Mouse (Mus musculus) 3T3-L1 (cell line): ENCODE data around the gene Dnaaf3.

ENCODE experiments used
- DNase-seq: peaks from one replicate; pipeline ENCODE4 v3.0.0-alpha.2; 2015; ENCODE audit warnings: low read depth, low spot score

The Dnaaf3 gene

DNA sequence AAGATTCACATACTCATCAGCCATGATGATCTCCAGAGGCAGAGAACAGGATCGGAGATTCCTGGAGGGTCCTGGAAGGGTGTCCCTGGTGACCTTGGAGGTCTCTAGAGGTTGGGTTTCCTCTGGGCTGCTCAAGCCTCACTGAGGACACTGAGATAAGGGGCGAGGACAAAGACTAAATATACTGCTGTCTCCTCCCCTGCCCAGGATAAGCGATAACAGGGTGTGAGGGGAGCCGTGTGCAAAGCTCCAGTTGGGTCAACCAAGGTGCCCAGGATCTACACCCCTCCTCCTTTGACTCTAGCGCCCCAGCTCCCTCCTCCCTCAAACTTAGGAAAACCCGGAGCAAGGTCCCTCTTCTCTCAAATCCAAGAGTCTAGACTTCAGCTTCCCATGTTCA, 10.0 kb downstream of the Dnaaf3 start:
- DNase-seq, result no peak

DNA sequence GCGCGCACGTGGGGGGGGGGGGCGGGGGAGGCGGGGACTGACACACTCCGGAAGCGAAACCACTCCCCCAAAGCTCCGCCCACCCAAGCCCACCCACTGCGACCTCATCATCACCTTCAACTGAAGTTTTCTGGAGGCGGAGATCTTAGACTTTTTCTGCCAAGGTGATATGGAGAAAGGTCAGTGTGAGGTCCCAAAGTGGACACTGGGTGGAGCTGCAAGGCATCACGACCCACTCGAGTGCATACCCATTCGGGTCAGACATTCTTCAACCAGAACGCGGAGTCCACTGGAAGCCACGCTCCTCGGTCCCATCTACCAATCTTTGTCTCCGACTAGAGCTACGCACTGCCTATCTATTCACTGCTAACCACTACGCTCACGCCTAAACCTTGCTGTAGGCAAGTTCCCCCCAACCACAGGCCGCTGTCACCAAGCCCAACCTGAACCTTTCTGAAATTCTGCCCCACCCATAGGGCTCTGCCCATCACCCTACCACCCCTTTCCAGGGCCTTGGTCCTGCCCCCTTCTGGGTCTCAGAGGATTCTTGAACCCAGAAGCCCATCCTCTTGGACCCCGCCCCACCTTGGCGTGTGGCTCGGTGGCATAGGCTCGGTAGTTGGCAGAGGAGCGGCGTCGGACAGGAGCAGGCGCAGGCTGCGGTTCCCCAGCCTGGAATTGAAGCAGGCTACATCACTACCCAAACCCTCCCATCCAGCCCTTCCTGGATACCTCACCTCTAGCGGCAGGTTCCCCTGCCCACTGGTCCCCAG, 10.8 kb downstream of the Dnaaf3 start:
- no peak for DNase-seq

DNA sequence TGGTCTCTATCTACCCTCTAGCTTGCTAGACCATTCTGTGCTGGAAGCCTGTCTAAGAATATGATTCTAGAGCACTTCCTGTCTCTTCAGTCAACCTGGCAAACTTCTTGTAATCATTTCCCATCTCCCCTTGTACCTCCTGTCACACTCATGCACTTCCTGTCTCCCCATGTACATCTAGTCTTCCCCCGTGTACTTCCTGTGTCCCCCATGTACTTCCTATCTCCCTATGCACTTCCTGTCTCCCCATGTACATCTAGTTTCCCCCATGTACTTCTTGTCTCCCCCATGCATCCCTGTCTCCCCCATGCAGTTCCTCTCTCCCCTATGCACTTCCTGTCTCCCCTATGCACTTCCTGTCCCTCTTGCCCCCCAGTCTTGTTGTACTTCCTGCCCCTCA, 13.8 kb downstream of the Dnaaf3 start:
- no peak for DNase-seq

DNA sequence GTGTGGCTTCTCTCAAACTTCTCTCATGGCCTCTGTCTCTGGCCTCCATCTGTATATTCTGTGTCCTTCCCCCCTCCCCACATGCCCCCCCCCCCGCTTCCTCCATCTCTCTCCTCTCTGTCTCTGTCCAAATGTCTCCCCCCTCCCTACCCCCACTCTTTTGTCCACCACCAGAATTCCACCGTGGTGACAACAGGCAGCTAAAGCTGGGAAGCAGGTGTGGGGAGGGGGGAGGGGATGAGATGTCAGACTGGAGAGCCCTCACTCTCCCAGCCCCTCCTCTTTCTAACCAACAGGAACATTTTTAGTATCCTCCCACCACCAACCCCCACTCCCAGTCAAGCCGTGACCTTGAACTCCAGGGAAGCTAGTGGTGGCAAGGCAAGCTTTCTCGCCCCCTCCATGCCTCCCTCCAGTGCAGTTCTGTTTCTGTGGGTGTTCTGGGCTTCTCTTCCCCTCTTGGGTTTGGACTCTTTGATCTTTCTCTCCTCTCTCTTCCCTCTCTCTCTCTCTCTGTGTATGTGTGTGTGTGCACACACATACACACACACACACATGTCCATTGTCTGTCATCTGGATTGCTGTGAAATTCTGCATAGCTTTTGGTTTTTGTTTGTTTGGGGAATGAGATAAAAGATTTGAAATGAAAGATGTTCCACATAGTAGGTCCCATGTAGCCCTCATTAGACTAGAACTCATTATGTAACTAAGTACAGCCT, 15.8 kb downstream of the Dnaaf3 start, which contains the start of gene Tnnt1:
Tnnt1 (minus strand) TSS at position 51 of the 719 bp plus-strand sequence.
- no peak for DNase-seq

DNA sequence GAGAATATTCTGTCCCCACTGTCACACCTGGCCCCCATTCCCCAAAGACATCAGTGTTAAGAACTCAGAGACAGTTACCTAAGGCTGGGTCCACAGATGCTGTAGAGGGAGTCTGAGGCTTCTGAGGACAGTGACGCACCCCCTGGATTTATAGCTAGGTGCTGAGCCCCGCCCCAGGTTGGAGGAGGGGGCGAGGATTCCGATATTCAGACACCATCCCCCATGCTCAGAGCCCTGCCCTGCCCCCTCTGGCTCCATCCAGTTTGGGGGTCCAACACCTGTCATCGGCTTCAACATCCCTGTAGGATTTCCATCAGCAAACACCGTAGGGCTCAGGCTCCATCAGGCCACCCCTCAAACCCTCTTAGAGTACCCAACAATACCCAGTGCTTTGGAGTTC, 16.4 kb downstream of the Dnaaf3 start:
- DNase-seq, result no peak

DNA sequence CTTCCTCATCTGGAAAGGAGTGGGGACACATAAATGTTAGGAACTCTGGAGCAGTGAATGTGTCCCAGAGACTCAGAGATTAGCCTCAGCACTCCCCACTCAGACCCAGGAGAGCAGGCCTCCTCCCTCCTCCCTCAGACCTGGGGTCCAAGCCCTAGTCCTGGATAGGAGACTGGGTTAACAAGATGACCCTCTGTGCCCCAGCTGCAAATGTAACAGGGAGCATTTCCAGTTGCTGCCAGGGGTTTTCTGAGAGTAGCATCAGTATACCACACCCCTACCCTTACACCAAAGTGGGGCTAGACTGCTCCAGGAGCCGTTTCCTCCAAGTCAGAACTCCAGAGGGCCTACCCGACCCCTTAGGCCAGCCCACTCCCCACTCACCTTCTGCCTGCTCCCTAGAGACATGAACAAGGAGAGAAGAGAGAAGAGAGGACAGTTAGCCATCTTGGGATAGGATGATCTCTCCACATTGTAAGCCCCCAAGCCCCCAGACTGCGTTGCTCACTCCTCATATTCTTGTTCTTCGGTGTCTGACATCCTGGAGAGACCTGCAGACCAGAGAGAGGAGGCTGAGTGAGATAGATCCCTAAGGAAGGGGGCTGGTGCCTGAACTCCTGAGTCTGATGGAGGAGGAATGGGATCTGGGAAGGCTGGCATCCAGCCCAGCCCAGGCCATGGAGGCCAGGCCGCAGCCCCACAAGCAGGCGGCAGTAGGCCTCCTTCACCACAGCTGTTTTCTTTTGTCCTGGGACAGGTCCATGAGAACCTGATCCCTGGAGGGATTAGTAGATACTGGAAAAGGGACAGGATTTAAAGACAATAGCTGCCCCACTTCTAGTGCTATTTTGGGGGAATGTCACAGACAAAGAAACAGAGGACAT, 18.2 kb downstream of the Dnaaf3 start:
- no peak for DNase-seq

DNA sequence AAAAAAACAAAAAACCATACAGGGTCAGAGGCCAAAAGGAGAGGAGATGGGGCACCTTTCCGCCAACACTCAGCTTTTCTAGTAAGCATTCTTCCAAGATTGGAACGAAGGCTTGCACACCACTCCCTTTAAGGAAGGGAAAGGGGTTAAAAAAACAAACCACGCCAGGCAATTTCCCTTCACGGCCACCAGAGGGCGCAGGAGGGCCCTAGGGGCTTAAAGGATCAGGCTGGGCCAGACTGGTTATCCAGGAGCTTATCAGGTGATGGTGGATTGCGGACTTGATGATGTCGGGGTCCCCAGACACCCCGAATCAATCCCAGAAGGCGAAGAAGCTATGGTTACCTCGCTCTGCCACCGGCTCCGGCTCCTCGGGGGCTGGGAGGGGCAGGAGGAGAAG, 19.0 kb downstream of the Dnaaf3 start:
- DNase-seq, result peak; percentile 55

DNA sequence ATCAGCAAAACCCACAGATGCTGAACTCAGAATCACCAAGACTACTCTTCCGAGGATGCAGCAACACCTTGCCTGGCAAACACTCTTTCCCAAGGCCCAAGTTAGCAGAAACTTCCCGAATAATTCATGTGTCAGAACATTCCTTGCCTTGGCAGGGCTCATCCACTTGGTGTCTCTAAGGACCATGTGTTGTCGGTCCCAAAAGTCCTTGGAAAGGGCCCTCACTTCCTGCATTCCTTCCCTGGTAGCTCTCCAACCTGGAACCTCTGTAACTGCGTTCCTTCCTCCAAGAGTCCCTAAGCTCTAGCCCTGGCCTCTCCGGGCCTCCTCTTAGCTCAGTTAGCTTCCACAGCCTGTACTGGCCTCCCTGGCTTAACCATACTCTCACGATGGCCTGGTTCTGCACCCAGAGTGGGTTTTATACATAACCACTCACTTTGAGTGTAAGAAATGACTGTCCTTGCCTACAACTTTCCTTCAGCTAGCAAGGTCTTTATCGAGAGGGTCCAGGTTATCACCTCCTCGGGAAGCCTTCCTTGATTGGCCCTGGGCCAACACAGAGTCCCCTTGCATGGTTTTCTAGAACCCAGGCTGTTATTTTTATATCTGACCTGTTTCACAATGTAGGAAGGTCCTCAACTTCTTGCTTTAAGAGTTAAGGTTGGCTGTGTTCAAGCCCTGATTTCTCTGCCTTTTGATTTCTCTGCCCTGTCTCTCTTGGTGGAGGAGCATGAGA, 20.6 kb downstream of the Dnaaf3 start:
- no peak for DNase-seq

DNA sequence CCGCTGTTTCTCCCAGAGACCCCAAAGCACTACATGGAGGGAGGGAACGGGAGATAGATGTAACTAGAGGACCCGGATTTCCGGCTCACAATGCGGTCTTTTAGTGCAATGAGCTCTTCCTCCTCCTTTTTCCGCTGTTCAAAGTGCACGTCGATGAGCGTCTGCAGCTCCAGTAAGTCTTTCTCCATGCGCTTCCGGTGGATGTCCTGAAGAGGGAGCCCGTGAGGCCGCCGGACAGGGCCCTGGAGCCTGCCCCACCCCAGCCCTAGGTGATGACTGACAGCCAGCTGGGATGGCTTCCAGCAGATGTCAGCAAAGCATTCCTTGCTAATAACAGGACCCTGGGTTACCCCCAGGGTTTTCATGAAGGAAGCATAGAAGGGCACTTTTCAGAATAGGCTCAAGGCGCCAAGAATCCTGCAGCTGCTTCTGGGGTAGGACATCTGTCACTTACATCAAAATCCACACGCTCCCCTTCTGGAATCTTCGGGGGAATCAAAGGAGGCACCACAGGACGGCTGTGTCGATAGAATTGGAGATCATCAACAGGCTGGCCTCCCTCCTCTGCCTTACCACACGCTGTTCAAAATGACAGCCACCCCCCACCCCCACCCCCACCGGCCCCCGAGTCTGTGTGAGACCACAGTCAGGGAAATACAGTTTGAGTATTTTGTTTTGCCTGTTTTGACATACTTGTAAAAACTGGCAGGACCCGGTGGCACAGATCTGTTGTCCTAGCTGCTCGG, 22.2 kb downstream of the Dnaaf3 start:
- DNase-seq, result peak; percentile 46

DNA sequence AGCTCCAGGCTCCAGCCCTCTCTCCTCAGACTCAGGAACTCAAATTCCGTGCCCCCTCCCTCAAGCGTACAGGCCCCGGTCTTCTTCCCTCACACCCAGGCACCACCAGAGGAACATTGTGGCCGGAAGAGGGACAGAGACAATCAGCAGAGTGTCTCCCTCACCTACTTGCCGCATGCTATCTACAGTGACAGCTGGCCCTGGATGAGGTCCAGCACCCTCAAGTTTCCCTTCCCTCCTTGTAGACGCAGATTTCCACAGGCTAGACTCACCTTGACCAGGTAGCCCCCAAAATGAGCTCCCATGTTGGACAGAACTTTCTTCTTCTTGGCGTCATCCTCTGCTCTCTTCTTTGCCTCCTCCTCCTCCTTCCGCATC, 23.5 kb downstream of the Dnaaf3 start:
- no peak for DNase-seq

DNA sequence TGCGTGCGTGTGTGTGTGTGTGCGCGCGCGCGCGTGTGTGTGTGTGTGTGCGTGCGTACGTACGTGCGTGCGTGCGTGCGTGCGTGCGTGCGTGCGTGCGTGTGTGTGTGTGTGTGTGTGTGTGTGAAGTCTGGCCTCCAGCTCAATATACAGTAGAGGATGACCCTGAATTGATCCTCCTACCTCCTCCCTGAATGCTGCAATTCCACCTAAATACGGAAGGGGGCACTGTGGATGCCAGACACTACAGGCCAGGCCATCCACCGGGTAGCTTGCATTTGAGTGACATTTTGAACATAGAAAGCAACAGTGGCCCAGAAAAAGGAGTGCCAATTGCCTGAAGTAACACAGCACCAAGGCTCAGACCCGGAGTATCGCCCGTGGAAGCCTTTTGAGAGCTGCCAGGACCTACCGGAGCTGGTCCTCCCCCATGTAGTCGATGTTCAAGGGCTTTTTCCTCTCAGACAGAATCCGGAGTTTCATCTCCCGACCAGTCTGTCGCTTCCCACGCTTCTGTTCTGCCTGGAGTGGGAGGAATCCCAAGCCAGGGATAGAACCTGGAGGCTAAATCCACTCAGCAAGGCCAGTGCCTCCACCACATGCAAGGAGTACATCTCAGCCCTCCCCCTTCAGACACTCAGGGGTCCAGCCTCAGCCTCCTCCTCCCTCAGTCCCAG, 24.1 kb downstream of the Dnaaf3 start:
- DNase-seq, result no peak

DNA sequence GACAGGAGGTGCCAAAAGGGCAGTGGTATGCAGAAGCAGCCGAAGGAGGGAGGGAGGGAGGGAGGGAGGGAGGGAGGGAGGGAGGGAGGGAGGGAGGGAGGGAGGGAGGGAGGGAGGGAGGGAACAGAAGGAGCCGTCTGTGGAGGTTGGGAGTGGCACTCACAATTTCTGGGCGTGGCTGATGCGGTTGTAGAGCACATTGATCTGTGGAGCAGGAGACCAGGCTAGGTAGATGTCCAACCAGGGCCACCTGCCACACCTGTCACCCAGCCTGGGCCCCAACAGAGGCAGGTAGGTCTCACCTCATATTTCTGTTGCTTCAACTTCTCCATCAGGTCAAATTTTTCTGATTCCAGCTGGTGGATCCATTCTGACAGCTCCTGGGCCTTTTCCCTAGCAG, 25.0 kb downstream of the Dnaaf3 start:
- no peak for DNase-seq

DNA sequence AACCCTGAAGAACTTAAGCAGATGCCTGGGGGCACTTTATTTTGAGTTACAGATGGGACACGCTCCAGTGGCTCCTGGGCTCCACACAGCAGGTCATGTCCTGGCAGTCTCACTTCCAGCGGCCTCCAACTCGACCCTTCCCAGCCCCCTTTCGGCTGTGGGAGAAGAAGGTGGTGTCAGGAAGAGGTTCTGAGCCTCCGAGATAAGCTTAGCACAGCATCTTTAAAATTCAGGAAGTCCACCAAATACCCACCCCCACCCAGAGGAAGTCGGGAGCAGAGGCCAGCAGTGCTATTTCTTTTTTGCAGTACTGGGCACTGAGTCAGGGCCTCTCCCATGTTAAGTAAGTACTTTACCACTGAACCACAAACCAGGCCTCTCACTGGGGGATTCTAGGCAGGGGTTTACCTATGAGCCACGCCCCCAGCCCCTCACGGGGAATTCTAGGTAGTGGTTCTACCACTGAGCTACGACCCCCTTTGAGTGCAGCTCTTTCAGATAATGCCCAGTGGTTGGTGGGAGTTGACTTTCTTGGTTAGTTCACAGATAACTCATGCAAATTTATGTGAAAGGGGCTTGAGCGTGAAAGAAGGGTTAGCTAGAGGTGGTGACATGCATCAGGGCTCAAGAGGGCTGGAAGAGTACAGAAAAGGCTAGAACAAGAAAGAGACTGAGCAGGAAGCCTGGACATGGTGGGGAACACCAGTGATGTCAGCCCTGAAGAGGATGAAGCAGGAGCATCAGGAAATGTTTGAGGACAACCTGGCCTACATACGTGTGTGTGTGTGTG, 27.4 kb downstream of the Dnaaf3 start:
- DNase-seq, result no peak

DNA sequence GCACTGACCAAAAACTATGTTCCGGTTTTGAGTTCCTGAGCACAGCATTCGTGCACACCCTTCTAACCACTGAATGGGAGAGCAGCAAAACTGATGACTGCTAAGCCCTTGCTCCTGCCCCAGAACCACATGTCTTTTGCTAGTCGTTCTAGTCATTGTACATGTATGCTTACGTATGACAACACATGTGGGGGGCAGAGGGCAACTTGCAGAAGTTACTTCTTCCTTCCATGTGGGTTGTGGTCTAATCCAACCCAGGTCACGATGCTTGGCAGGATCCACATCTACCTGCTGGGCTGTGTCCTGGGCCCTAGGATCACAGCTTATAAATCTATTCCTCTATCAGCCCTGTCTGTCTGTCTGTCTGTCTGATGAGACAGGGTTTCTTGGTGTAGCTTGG, 28.4 kb downstream of the Dnaaf3 start:
- DNase-seq, result no peak

DNA sequence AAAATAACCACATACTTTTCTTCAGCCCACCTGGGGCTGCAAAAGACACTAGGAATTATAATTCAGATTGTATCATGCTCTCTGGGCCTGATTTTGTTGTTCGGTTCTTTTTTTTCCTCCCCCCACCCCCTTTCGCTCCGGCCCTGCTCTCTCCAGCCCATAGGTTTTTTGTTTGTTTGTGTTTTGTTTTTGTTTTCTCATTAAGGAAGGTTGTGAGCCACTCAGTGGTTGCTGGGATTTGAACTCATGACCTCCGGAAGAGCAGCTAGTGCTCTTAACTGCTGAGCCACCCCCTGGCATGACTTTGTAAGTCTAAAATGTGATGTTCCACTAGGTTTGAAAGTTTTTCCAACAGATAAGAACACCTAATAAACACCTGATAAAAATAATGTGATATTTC, 29.2 kb downstream of the Dnaaf3 start:
- no peak for DNase-seq

DNA sequence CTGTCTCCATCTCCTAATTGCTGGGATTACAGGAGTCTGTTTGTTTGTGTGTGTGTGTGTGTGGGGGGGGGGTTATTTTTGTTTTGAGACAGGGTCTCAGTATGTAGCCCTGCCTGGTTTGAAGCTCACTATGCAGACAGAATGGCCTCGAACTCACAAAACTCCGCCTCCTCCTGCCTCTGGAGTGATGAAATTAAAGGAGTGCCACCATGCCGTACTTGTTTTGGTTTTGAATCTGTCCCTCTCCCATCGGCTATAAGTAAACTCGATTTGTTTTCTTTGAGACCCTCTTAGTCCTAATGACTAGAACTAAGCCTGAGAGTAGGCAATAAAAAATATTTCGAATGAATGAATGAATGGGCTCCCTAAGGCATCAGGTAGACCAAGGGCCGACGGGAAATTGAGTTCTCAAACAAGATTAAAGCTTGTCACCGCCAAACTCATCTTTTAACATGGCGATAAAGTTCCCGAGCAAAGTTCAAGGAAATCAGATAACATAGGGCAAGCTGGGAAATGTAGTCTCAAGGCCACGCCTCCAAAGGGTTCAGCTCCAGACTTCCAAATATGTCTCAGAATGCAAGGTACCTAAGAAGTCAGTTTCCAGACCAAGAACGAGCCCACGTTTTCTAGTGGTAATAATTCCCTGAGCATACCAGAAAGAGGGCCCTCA, 29.7 kb downstream of the Dnaaf3 start:
- DNase-seq, result peak; percentile 80

DNA sequence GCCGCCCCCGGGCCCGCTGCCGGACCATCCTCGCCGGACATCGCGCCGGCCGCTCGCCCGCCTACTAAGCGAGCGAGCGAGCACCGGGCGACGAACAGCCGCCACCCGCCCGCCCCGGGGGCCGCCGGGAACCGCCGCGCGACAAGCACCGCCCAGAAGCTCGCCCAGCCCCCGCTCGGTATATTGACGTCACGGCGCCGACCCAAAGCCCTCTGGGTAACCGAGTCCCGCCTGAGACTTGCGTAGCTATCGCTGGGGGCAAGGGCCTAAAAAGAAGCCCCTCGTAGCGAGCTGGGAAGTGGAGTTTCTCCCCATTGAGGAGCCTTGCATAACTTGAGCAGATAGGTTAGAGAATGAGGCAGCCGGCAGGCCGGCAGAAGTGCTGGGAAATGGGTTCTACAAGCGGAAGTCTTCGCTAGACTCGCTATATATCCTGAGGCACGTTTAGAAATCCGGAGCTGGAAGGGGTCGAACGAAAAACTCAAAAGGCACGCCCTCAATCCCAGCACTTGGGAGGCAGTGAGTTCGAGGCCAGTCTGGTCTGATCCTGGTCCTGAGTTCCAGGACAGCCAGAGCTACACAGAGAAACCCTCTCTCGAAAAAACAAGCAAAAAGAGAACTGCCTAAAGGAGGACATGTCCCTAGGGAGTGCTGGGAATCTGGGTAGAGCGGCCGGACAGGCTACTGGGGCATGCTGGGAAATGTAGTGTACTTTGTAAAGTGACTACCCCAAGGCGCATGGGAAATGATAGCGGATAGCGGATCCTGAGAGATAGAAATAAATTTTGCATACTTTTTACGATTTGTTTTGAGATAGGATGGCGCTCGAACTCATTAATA, 30.5 kb downstream of the Dnaaf3 start, which contains the start of gene Ppp1r12c:
Ppp1r12c (minus strand) TSS at position 123 of the 840 bp plus-strand sequence.
- DNase-seq, result peak; percentile 86
